Mouse (Mus musculus) heart, postnatal 4 days (tissue): ENCODE results near the gene Arrdc4. TPM values are rescaled to one million over a fixed set of nuclear protein-coding genes. Genes with fewer than 3 reads are reported as not detected.

Source experiments
- DNase-seq: peaks from one replicate; pipeline ENCODE4 v3.0.0; 2021
- total RNA-seq, 2 experiments: library from RNA; stranded (reverse); gene quantifications; 2 replicates each; pipeline ENCODE4 v1.2.3; 2021

Gene Arrdc4
- 10 to 100 TPM; 11.4 to 12.2 TPM for total RNA-seq

- DNase-seq, result peak; percentile 98
Observed at GRCm38 (mm10) chr7:68748761-68749635, at the start of gene Arrdc4. TSS of gene Arrdc4 (minus strand) at chr7:68749241.

- no peak for DNase-seq
Observed at GRCm38 (mm10) chr7:68795578-68795977, 46.5 kb upstream of the Arrdc4 start.

GRCm38 (mm10) chr7:68788711-68789110, 39.7 kb upstream of the Arrdc4 start:
- peak; percentile 19 for DNase-seq

- no peak for DNase-seq
Observed at GRCm38 (mm10) chr7:68771757-68772094, 22.7 kb upstream of the Arrdc4 start.

GRCm38 (mm10) chr7:68770894-68771756, 22.1 kb upstream of the Arrdc4 start:
- DNase-seq, result no peak

- DNase-seq, result no peak
Observed at GRCm38 (mm10) chr7:68765926-68766325, 16.9 kb upstream of the Arrdc4 start.

- no peak for DNase-seq
Observed at GRCm38 (mm10) chr7:68759148-68759724, 10.2 kb upstream of the Arrdc4 start.

- no peak for DNase-seq
Observed at GRCm38 (mm10) chr7:68756656-68757204, 7.7 kb upstream of the Arrdc4 start.

GRCm38 (mm10) chr7:68749919-68750318, 878 bp upstream of the Arrdc4 start:
- no peak for DNase-seq

GRCm38 (mm10) chr7:68748361-68748760, 680 bp downstream of the Arrdc4 start:
- DNase-seq, result peak; percentile 24

- no peak for DNase-seq
Observed at GRCm38 (mm10) chr7:68744616-68745015, 4.4 kb downstream of the Arrdc4 start.

- DNase-seq, result no peak
Observed at GRCm38 (mm10) chr7:68744206-68744605, 4.8 kb downstream of the Arrdc4 start.

- no peak for DNase-seq
Observed at GRCm38 (mm10) chr7:68740763-68741162, 8.3 kb downstream of the Arrdc4 start.

GRCm38 (mm10) chr7:68738676-68739399, 10.2 kb downstream of the Arrdc4 start:
- no peak for DNase-seq

- no peak for DNase-seq
Observed at GRCm38 (mm10) chr7:68726380-68726779, 22.7 kb downstream of the Arrdc4 start.

- no peak for DNase-seq
Observed at GRCm38 (mm10) chr7:68724711-68725110, 24.3 kb downstream of the Arrdc4 start.

- DNase-seq, result no peak
Observed at GRCm38 (mm10) chr7:68721520-68721919, 27.5 kb downstream of the Arrdc4 start.

- DNase-seq, result no peak
Observed at GRCm38 (mm10) chr7:68717988-68718387, 31.1 kb downstream of the Arrdc4 start.

- peak; percentile 75 for DNase-seq
Observed at GRCm38 (mm10) chr7:68717498-68717897, 31.5 kb downstream of the Arrdc4 start.

GRCm38 (mm10) chr7:68716926-68717325, 32.1 kb downstream of the Arrdc4 start:
- DNase-seq, result peak; percentile 18

- no peak for DNase-seq
Observed at GRCm38 (mm10) chr7:68712928-68713327, 36.1 kb downstream of the Arrdc4 start.

- DNase-seq, result no peak
Observed at GRCm38 (mm10) chr7:68712425-68712824, 36.6 kb downstream of the Arrdc4 start.
